Mouse (Mus musculus) liver, embryonic 12.5 days (tissue): Measurements from ENCODE around the gene Slc26a9. TPM values are rescaled to one million over a fixed set of nuclear protein-coding genes. Genes with fewer than 3 reads are reported as not detected.

ENCODE experiments used
- ATAC-seq: fragments of 200-750 bp; cut with Nextera tagmentation; 2 replicates; pipeline ENCODE4 v1.8.0; 2017; ENCODE audit warnings: moderate number of reproducible peaks, mild to moderate bottlenecking, moderate library complexity
- H3K27ac ChIP-seq: fragments of 300-500 bp; sonication (generic); 2 replicates; pipeline ENCODE4 v1.5.1; 2016; ENCODE audit warnings: mild to moderate bottlenecking
- H3K27me3 ChIP-seq: fragments of 300-500 bp; sonication (generic); replicated peaks from 2 replicates; pipeline ENCODE4 v1.6.1; 2016; ENCODE audit warnings: mild to moderate bottlenecking, moderate library complexity
- H3K36me3 ChIP-seq: fragments of 300-500 bp; sonication (generic); 2 replicates; pipeline ENCODE4 v1.6.1; 2016; ENCODE audit warnings: mild to moderate bottlenecking, moderate library complexity
- H3K4me1 ChIP-seq: fragments of 300-500 bp; sonication (generic); 2 replicates; pipeline ENCODE4 v1.6.1; 2016
- H3K4me2 ChIP-seq: fragments of 300-500 bp; sonication (generic); 2 replicates; pipeline ENCODE4 v1.6.1; 2016; ENCODE audit warnings: mild to moderate bottlenecking, moderate library complexity
- H3K4me3 ChIP-seq: fragments of 300-500 bp; sonication (generic); 2 replicates; pipeline ENCODE4 v1.5.1; 2016; ENCODE audit warnings: mild to moderate bottlenecking, moderate library complexity
- H3K9ac ChIP-seq: fragments of 300-500 bp; sonication (generic); 2 replicates; pipeline ENCODE4 v1.6.1; 2016; ENCODE audit warnings: mild to moderate bottlenecking, moderate library complexity
- H3K9me3 ChIP-seq: fragments of 300-500 bp; sonication (generic); replicated peaks from 2 replicates; pipeline ENCODE4 v1.6.1; 2016; ENCODE audit warnings: mild to moderate bottlenecking, moderate library complexity
- WGBS: fragments of 180-500 bp; shearing (Covaris S2); methylation state at CpG from one replicate; pipeline ENCODE4 v1.1.7; 2016; ENCODE audit not compliant: insufficient replicate concordance; 5-methylcytosine and 5-hydroxymethylcytosine counted together
- polyA plus RNA-seq: library from polyadenylated mRNA; unstranded; fragments of >200 nt; fragmentation: Nextera tagmentation; extraction: Ambion mirVana; gene quantifications from 2 replicates; pipeline ENCODE4 v1.2.1, GENCODE M21; 2016

Gene Slc26a9
- polyA plus RNA-seq, 1 experiment from 2014 or later: not detected

DNA sequence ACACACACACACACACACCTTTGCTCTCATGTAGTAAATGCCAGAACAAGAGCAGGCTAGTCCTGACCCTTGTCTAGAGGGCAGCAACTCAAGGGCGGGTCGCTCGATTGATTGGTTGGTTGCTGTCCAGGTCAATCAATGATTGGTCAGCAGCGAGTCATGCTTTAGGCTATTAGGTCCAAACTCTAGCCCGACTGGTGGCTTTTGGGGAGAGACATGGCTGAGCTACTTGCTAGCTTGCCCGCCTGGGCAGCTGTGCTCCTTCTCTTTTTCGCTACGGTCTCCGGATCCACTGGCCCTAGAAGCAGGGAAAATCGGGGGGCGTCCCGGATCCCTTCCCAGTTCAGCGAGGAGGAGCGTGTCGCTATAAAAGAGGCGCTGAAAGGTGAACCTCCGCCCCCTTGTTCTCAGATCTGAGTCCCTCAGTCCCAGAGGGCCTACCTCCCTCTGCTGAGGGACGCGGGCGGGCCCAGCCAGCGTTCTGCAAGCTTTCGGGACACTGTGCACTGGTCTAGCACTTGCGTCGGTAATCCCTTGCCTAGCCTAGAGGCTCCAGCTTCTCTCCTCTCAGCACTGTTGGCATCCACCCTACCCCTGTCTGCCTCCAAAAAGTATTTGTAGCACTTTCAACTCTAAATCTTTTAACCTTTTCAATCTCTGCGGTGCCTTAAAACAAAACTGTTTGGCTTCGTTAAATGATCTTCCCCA is 53.5 kb downstream of the Slc26a9 start, which contains the start of gene Pm20d1:
Gene Pm20d1, plus strand, starts transcription at position 180 of the 708 bp plus-strand sequence.
- ATAC-seq: peak; percentile 77
- Histone ChIP-seq H3K27ac (no peak within 1 kb of the TSS), H3K36me3 (no peaks in the 10 kb centered on the region), H3K4me2 (peak within 1 kb of the TSS; percentile 47), H3K9me3 (no peaks in the 10 kb centered on the region), H3K27me3 (peaks cover 36% of the 10 kb centered on the region), H3K4me3 (peak within 1 kb of the TSS; percentile 34), H3K4me1 (no peaks in the 10 kb centered on the region), H3K9ac (peak within 1 kb of the TSS; percentile 7; the same call in 1 of the 2 replicates)
- WGBS: 8% methylated on average over 26 of the region's 26 CpGs

DNA sequence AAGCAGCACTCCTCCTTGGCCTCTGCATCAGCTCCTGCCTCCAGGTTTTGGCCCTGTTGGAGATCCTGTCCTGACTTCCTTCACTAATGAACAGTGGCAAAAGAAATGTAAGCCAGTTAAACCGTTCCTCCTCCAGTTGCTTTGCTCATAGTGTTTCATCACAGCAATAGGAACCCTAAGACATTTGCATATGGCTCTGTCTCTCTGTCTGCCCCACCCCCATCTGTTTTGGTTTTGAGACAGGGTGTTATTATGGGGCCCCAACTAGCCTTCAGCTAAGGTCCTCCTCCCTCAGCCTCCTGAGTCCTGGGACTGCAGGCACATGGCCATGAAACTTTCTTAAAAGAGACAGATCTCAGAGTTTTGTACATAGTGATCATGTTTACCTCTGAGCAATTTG is 56.2 kb downstream of the Slc26a9 start:
- peaks cover 36% of the 10 kb centered on the region for H3K27me3 ChIP-seq
- H3K36me3 ChIP-seq: no peaks in the 10 kb centered on the region
- whole genome bisulfite sequencing: 48% methylated on average over 1 of the region's 1 CpGs
- H3K4me1 ChIP-seq: no peaks in the 10 kb centered on the region
- H3K9ac ChIP-seq: no peak overlapping the region
- no peak overlapping the region for H3K27ac ChIP-seq
- no peak overlapping the region for H3K4me3 ChIP-seq
- ATAC-seq: no peak
- H3K4me2 ChIP-seq: no peak overlapping the region
- H3K9me3 ChIP-seq: no peaks in the 10 kb centered on the region

DNA sequence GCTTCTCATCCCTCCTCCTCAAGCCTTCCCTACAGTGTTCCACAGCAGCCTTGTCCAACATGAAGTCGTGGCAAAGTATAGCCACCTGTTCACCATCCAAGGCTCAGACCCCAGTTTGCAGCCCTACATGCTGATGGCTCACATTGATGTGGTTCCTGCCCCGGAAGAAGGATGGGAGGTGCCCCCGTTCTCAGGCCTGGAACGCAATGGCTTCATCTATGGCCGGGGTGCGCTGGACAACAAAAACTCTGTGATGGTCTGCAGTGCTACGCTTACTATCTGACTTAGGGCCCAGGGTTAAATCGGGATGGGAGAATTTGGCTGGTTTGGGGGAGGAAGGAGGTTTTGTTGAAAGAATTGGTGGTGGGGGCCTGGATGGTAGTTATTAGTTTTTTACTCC is 57.2 kb downstream of the Slc26a9 start:
- 77% methylated on average over 8 of the region's 8 CpGs for WGBS
- no peak for ATAC-seq
- Histone ChIP-seq H3K9me3 (no peaks in the 10 kb centered on the region), H3K27me3 (peaks cover 28% of the 10 kb centered on the region), H3K36me3 (no peaks in the 10 kb centered on the region), H3K9ac (no peak overlapping the region), H3K4me2 (no peak overlapping the region), H3K4me3 (no peak overlapping the region), H3K4me1 (no peaks in the 10 kb centered on the region), H3K27ac (no peak overlapping the region)

DNA sequence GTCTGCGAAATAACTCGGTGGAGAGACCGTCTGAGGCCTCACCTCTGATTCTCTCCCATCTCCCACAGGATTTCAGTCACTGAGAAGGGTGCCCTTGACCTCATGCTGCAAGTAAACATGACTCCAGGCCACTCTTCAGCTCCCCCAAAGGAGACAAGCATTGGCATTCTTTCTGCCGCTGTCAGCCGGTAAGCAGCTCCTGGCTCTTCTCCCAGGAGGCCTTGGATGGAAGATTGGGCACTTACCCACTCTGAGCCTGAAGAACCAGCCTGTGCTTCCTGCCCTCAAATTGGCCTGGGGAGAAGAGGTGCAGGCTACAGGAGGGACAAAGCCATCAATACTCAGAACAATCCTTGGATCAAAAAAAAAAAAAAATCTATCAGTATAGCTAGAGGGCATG is 58.8 kb downstream of the Slc26a9 start:
- Histone ChIP-seq H3K4me2 (no peak overlapping the region), H3K9ac (no peak overlapping the region), H3K4me3 (no peak overlapping the region), H3K4me1 (no peaks in the 10 kb centered on the region), H3K27ac (no peak overlapping the region), H3K9me3 (no peaks in the 10 kb centered on the region), H3K36me3 (no peaks in the 10 kb centered on the region), H3K27me3 (peaks cover 13% of the 10 kb centered on the region)
- WGBS: 65% methylated on average over 5 of the region's 5 CpGs
- no peak for ATAC-seq

DNA sequence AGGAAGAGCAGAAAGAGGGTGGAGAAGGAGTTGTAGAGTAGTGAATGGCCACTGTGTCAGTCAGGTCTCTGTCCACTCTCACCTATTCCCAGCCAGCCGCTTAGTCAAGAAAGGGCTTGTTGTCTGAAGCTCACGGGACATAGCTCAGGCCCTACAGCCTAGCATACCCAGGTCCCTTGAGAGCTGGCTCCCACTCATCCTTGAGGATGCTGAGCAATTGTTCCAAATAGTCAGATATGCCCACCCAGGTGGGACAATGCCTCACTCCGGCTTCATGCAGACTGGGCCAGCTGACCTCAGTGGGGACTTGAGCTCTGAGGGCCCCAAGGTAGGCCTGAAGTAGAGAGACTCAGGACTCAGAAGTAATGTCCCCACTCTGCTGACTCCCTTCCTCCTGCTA is 60.3 kb downstream of the Slc26a9 start:
- H3K4me1 ChIP-seq: no peaks in the 10 kb centered on the region
- H3K27ac ChIP-seq: no peak overlapping the region
- no peaks in the 10 kb centered on the region; the same call in 1 of the 2 replicates for H3K27me3 ChIP-seq
- H3K4me2 ChIP-seq: no peak overlapping the region
- 63% methylated on average over 3 of the region's 3 CpGs for WGBS
- H3K36me3 ChIP-seq: no peaks in the 10 kb centered on the region
- H3K4me3 ChIP-seq: no peak overlapping the region
- no peak for ATAC-seq
- H3K9me3 ChIP-seq: no peaks in the 10 kb centered on the region
- H3K9ac ChIP-seq: no peak overlapping the region

DNA sequence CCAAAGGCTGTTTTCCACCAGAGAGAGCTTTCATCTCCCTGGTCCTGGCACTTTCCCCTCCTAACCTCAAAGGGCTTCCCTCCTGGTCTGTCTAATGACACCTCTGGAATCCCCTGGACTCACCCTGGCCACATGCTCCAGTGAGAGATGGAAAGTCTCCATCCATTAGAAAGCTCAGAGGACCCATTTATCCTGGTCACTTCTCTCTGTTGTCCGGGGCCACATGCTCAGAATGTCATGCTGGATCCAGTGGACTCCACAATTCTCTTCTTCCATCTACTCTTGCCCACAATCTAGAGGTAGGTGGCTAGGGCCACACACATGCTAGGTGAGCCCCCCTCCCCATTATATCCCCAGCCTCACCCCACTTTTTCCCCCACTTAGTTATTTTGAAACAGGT is 65.2 kb downstream of the Slc26a9 start:
- no peak overlapping the region for H3K4me2 ChIP-seq
- 41% methylated on average over 1 of the region's 1 CpGs for WGBS
- H3K4me1 ChIP-seq: no peaks in the 10 kb centered on the region
- H3K27ac ChIP-seq: no peak overlapping the region
- no peaks in the 10 kb centered on the region; the same call in 1 of the 2 replicates for H3K27me3 ChIP-seq
- H3K9me3 ChIP-seq: no peaks in the 10 kb centered on the region
- ATAC-seq: no peak
- no peak overlapping the region for H3K9ac ChIP-seq
- H3K36me3 ChIP-seq: no peaks in the 10 kb centered on the region
- no peak overlapping the region for H3K4me3 ChIP-seq

DNA sequence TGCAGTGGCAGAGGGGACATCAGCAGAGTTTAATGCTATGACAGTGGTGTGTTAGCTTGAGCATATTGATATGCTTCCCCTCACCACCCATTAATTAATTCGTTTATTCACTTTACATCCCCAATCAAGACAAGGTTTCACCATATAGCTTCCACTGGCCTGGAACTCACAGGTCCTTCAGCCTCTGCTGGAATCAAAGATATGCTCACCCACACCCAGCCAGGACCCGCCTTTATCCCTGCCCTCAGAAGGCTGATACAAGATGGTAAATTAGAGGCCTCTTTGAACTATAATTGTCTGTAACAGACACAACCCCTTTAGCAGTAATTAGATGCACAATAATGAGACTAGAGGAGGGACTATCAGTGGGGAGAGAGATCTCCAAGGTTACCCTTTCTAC is 65.8 kb downstream of the Slc26a9 start:
- Histone ChIP-seq H3K27me3 (no peaks in the 10 kb centered on the region), H3K9me3 (no peaks in the 10 kb centered on the region), H3K4me3 (no peak overlapping the region), H3K4me1 (no peaks in the 10 kb centered on the region), H3K4me2 (no peak overlapping the region), H3K27ac (no peak overlapping the region), H3K9ac (no peak overlapping the region), H3K36me3 (no peaks in the 10 kb centered on the region)
- 42% methylated on average over 2 of the region's 2 CpGs for WGBS
- ATAC-seq: no peak

DNA sequence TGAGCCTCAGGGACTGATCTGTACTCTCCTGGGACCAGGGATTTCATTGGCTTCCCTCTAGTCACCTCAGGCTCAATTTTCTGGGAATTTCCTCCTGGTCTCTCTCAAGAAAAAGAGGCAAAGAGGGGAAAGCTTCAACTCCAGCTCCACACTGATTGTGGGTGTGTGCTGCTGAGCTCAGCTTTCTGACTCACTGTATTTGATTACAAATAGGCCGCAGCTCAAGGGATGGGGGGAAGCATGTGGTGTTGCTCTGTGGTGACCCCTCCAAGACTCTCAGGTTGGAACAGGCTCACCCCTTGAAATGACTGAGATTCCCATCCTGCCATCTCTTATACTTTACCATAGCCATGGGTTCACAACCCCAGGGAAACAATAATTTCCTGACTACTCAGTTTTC is 67.6 kb downstream of the Slc26a9 start:
- ATAC-seq: no peak
- no peaks in the 10 kb centered on the region for H3K9me3 ChIP-seq
- H3K9ac ChIP-seq: no peak overlapping the region
- H3K27me3 ChIP-seq: no peaks in the 10 kb centered on the region; the same call in 1 of the 2 replicates
- WGBS: 67% methylated on average over 1 of the region's 1 CpGs
- no peak overlapping the region for H3K4me3 ChIP-seq
- no peaks in the 10 kb centered on the region for H3K36me3 ChIP-seq
- no peak overlapping the region for H3K4me2 ChIP-seq
- no peaks in the 10 kb centered on the region for H3K4me1 ChIP-seq
- no peak overlapping the region for H3K27ac ChIP-seq

DNA sequence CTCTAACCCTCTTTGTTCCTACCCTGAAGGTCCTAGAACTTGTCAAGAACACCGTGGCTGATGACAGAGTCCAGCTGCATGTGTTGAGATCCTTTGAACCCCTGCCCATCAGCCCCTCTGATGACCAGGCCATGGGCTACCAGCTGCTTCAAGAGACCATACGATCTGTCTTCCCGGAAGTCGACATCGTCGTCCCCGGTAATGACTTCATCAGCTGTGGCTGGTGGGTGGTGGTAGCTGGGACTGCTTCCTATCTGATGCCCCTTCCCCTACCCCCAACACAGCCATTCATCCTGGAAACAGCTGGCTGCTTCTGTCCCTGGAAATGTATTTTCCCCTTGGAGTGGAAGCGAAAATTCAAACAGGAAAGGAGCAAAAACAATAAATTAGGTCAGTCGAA is 68.2 kb downstream of the Slc26a9 start:
- H3K9me3 ChIP-seq: no peaks in the 10 kb centered on the region
- no peak overlapping the region for H3K4me3 ChIP-seq
- no peak for ATAC-seq
- no peak overlapping the region for H3K4me2 ChIP-seq
- H3K27ac ChIP-seq: no peak overlapping the region
- peaks cover 6% of the 10 kb centered on the region; the same call in 1 of the 2 replicates for H3K27me3 ChIP-seq
- H3K4me1 ChIP-seq: no peaks in the 10 kb centered on the region
- no peaks in the 10 kb centered on the region for H3K36me3 ChIP-seq
- WGBS: 58% methylated on average over 9 of the region's 9 CpGs
- no peak overlapping the region for H3K9ac ChIP-seq

DNA sequence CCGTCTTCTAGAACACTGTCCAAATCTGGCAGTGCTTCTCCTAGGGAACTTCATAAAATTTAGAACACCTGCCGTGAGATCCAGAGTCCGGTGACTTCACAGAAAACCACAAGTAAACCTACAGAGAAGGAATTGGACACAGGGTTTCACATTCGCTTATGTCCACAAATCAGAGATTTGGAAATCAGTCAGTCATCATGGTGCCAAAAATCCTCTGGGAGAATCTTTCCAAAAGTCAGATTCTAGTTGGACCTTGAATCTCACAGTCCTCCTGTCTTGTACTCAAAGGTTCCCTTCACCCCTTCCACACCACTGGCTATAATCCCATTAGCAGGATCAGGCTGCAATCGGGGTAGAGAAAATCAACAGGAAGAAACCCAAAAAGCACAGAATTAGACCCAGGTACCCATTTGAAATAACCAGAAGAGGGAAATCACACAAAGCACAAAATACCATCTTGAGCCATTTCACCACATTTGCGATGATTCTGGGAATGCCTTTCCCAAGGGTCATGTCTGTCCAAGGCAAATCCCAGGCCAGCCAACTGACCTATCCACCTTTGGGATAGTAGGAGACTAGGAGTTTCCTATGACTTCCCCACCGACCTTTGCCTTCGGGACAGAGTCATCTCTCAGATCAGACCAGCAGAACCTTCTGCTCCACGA is 68.9 kb downstream of the Slc26a9 start:
- no peak for ATAC-seq
- Histone ChIP-seq H3K36me3 (no peaks in the 10 kb centered on the region), H3K27ac (no peak overlapping the region), H3K4me3 (no peak overlapping the region), H3K9me3 (no peaks in the 10 kb centered on the region), H3K4me1 (no peaks in the 10 kb centered on the region), H3K4me2 (no peak overlapping the region), H3K9ac (no peak overlapping the region), H3K27me3 (peaks cover 12% of the 10 kb centered on the region; the same call in 1 of the 2 replicates)
- 71% methylated on average over 9 of the region's 9 CpGs for WGBS

DNA sequence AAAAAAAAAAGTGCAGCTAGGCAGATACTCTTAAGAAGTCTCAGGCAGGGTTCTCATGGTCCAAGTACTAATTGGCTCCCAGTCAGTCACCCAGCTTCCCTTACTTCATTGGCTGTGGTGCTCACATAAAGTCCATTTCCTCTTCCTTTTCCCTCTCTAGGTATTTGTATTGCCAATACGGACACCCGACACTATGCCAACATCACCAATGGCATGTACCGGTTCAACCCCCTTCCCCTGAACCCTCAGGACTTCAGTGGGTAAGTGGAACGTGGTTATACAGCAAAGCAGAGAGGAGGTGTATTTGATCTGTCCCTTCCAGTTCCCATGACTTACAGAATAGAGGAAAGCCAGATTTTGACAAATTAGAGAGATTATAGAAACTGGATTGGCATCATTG is 69.9 kb downstream of the Slc26a9 start:
- peaks cover 19% of the 10 kb centered on the region; the same call in 1 of the 2 replicates for H3K27me3 ChIP-seq
- H3K4me3 ChIP-seq: no peak overlapping the region
- no peaks in the 10 kb centered on the region for H3K9me3 ChIP-seq
- no peaks in the 10 kb centered on the region for H3K4me1 ChIP-seq
- H3K9ac ChIP-seq: no peak overlapping the region
- no peaks in the 10 kb centered on the region for H3K36me3 ChIP-seq
- H3K4me2 ChIP-seq: no peak overlapping the region
- ATAC-seq: no peak
- no peak overlapping the region for H3K27ac ChIP-seq
- 68% methylated on average over 4 of the region's 4 CpGs for WGBS

DNA sequence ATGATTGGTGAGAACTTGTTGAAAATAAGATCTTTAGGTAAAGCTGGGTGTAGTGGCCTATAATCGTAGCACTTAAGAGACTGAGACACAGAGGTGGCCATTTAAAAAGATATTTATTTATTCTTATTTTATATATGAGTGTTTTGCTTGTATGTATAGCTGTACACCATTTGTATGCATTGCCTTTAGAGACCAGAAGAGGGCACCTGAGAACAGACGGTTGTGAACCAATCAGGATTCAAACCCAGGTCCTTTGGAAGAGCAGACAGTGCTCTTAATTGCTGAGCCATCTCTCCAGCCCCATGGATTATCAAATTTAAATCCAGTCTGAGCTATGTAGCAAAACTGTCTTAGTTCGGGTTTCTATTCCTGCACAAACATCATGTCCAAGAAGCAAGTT is 70.4 kb downstream of the Slc26a9 start:
- no peaks in the 10 kb centered on the region for H3K4me1 ChIP-seq
- no peaks in the 10 kb centered on the region for H3K9me3 ChIP-seq
- no peak overlapping the region for H3K27ac ChIP-seq
- ATAC-seq: no peak
- no peak overlapping the region for H3K9ac ChIP-seq
- peaks cover 23% of the 10 kb centered on the region; the same call in 1 of the 2 replicates for H3K27me3 ChIP-seq
- WGBS: 56% methylated on average over 3 of the region's 3 CpGs
- H3K4me2 ChIP-seq: no peak overlapping the region
- H3K4me3 ChIP-seq: no peak overlapping the region
- H3K36me3 ChIP-seq: no peaks in the 10 kb centered on the region
